Mouse (Mus musculus) adrenal gland, adult 18-20 months (tissue): ENCODE results near the gene L3mbtl1. TPM values are rescaled to one million over a fixed set of nuclear protein-coding genes. Genes with fewer than 3 reads are reported as not detected.

Experiments used
- DNase-seq, 2 experiments: peaks; one replicate each; pipeline ENCODE4 v3.0.0; 2021 to 2022; ENCODE audit warnings: low spot score in 2 of 2
- total RNA-seq, 2 experiments: library from RNA; stranded (reverse); gene quantifications; 1 replicate in 1 of 2; 2 replicates in 1 of 2; pipeline ENCODE4 v1.2.3; 2021

L3mbtl1 gene
- total RNA-seq, 2 experiments from 2014 or later, result 0.51 TPM; not detected in 1

DNA sequence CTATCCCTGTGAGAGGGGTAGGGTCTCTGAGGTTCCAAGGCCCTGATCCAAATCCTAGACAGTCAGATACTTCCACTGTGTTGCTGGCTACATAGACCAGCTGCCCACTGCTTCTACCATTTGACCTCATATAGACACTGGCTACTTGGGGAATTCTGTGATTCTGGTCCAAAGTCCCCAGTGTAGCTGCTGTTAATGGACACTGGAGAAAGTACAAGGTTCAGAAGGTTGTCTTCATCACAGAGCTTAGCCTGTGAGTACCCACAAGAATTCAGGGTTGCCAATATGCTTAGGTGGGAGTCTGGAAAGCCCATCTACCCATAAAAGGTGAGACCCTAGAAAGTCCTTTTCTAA, 48.8 kb downstream of the L3mbtl1 start:
- DNase-seq, result no peak

DNA sequence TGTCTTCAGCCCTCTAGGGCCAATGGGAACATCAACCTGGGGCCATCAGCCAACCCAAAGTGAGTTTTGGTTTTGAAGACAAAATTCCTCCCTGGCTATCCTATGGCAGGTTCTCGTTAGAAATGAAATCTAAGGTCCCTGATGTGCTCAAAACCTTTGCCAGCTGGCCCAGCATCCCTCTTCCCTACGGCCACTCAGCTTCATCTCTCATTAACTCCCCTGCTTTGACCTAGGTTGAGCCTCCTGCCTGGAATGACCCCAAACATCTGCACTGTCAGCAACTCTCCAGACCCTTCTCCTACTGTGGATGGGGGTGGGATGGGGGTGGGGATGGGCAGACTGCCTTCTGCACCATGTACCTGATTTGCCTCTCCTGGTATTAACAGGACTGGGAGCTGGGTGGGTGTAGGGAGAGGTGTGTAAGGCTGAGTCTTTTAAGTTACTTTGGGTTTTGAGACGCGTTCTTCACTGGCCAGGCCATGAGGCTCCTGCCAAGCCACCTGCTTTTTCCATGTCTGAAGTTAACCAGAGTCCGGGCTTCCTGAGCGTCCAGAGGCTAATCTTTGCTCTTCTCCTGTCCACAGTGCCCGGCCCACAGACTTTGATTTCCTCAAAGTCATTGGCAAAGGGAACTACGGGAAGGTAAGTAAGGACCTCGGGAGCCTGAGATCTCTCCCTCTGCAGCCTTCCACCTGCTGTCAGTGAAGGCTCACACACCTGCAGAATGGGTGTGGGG, 50.8 kb downstream of the L3mbtl1 start:
- no peak for DNase-seq

DNA sequence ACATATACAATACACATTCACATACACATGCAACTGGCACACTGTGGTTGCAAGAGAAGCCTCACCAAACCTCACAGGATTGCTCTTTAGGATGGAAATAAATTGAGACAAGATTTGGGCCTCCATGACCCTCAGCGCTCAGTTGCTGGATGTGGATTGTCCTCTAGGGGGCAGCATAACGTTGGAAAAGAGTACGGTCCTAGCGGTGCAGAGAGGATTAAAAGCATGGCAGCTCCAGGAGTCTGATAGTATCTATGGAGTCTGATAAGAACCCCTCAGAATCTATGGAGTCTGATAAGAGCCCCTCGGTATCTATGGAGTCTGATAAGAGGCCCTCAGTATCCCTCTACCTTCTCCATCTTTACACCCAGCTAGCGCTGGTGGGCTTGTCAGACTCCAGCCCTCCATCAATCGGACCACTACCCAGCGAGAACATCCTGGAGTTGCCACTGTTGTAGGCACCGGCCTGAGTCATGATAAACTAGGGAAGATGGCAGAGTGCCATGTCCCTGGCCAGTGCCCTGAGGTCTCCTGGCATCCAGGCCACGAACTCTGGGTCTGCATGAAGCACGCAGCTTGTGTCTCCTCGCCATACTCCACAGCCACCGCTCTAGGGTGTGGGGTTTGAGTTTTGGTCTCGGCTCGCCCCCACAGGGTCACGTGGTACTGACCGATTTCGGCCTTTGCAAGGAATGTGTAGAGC, 55.4 kb downstream of the L3mbtl1 start:
- peak; percentile 57 to 71 for DNase-seq

DNA sequence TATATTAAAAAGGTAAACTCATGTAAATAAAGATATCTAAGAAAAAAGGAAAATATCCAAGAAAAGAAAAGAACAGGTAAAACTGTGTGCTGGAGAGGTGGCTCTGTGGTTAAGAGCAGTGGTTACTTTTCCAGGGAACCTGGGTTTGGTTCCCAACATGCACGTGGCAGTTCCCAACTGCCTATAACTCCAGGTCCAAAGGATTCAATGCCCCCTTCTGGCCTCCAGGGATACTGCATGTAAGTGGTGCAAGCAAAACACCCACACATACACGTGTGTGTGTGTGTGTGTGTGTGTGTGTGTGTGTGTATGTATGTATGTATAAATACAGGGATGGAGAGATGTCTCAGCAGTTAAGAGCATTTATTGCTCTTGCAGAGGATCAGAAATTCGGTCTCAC, 56.5 kb downstream of the L3mbtl1 start:
- DNase-seq, result peak; percentile 41 to 51

DNA sequence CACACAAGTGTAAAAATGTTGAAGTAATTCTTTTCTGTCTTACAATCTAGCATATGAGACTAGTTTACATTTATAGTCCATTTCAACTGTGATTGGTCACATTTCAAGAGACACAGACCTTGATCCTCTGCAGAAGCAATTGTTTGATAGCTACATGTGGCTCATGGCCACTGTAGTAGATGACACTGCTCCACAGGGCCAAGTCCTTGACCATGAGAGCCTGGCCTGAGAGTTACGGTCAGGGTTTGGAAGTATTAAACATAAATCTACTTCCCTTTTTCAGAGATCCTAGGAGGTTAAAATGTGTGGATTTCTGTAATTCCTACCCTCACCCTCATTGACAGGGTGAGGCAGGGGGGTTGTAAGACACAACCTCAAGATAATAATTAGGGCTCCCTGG, 57.8 kb downstream of the L3mbtl1 start:
- no peak for DNase-seq

DNA sequence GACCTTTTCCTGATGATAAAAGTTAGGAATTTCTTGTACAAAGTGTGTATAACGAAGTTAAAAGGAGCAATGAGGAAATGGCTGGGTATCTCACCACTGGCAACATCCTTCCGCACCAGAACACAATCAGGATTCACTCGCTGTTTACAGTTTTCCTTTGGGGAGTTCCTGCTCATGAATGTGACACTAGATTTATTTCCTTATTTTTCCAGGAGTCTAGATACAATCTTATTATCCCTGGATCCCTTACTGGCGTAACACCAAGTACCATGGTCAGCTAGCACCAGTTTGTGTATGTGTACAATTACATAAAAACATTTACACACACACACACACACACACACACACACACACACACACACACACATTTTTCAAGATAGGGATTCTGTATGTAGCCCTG, 64.0 kb downstream of the L3mbtl1 start:
- DNase-seq, result no peak

DNA sequence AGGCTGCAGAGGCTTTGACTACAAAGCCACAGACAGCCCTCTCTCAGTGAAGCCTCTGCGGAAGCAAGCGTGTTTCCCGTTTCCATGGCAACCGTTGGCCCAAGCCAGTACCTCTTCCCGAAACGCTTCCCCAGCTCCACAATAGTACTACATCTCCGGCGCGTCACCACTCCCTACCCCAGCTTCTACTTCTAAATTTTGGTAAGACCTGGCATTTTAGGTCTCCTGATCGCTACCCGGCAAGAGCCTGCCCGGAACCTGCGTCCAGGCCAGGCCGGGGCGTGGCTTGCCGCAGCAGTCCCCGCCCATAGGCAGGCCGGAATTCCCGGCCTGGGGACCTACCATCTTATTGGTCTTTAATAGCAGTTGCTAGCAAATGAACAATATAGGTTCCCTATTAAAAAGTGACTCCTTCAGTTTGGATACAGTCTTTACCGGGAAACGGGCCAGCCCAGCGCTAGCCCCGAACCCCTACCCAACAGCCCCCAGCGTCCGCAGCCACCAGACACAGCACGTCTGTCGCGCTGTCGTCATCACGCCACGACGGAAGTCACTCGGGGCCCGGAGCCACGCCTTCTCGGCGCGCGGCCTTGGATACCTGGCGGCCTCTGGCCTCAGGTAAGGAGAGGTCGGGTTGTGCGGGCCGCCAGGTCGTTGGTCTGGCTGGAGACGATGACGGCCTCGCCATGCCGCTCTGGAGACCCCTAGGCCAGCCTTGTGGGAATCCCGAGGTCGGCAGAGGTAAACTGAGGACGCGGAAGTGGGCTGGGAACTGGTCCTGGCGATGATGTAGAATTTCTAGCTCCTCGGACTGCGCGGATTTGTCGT, 73.9 kb downstream of the L3mbtl1 start, which contains the start of gene Ift52:
Gene Ift52 (plus strand): TSS at position 439 of the 828 bp plus-strand sequence.
- peak; percentile 94 to 95 for DNase-seq

Other genes with a start within 250 kb of the L3mbtl1 start
- 100 to 1,000 TPM; 172 to 220 TPM for gene Srsf6, start 11.9 kb upstream of the L3mbtl1 start, total RNA-seq
- under 1 TPM in 1 of 2 experiments, not detected in 1; 0.63 TPM for gene Sgk2, start 43.9 kb downstream of the L3mbtl1 start, total RNA-seq
- 10 to 100 TPM; 39.5 to 61.6 TPM for gene Ift52, start 73.9 kb downstream of the L3mbtl1 start, total RNA-seq
- gene Mybl2, start 111.2 kb downstream of the L3mbtl1 start, total RNA-seq, result 1 to 10 TPM; 1.6 to 1.9 TPM
- gene Gtsf1l, start 144.4 kb downstream of the L3mbtl1 start, total RNA-seq, result not detected